Mouse (Mus musculus) CD4-positive naive resting alpha-beta T cell, adult 76 days (primary cell): Measurements from ENCODE around the gene Exosc9. TPM values are rescaled to one million over a fixed set of nuclear protein-coding genes. Genes with fewer than 3 reads are reported as not detected.

Experiments used
- total RNA-seq: library from RNA; stranded (reverse); gene quantifications from one replicate; pipeline ENCODE4 v1.2.4, GENCODE M21; 2023

Gene Exosc9
- 33.9 TPM for total RNA-seq

GRCm38 (mm10) chr3:36552406-36553047 is at the start of gene Exosc9:
Gene Exosc9 (plus strand): TSS chr3:36552606.

GRCm38 (mm10) chr3:36521073-36522060 is 31.0 kb upstream of the Exosc9 start, which contains the start of gene Gm11549:
Gene Gm11549 (minus strand): TSS chr3:36521813.

GRCm38 (mm10) chr3:36571827-36572378 is 19.5 kb downstream of the Exosc9 start, which contains the start of gene Ccna2:
Gene Ccna2 (minus strand): TSS chr3:36572150.

GRCm38 (mm10) chr3:36613202-36613907 is 60.9 kb downstream of the Exosc9 start, which contains the start of gene Bbs7:
Gene Bbs7 (minus strand): TSS chr3:36613477.

Other genes starting within 250 kb of the Exosc9 start
- gene Anxa5, start 76.7 kb upstream of the Exosc9 start, total RNA-seq = 61.3 TPM
- 1.3 TPM for gene 1810062G17Rik, start 76.7 kb upstream of the Exosc9 start, total RNA-seq
- gene Gm11549, start 30.8 kb upstream of the Exosc9 start, total RNA-seq = not detected
- 2.0 TPM for gene Ccna2, start 19.5 kb downstream of the Exosc9 start, total RNA-seq
- gene Bbs7, start 60.9 kb downstream of the Exosc9 start, total RNA-seq = 0.97 TPM
- not detected for gene Trpc3, start 137.6 kb downstream of the Exosc9 start, total RNA-seq